Mouse (Mus musculus) natural killer cell, adult 2 months (primary cell): ENCODE data around the gene Klhl42.

Experiments
- DNase-seq, 2 experiments: peaks; one replicate each; pipeline ENCODE4 v3.0.0; 2022; ENCODE audit warnings: low spot score in 2 of 2

Gene Klhl42

GRCm38 (mm10) chr6:147086594-147087225 lies 4.5 kb upstream of the Klhl42 start, which contains the start of gene Mansc4:
Mansc4 (minus strand) TSS chr6:147087032.
- DNase-seq: no peak

DNA sequence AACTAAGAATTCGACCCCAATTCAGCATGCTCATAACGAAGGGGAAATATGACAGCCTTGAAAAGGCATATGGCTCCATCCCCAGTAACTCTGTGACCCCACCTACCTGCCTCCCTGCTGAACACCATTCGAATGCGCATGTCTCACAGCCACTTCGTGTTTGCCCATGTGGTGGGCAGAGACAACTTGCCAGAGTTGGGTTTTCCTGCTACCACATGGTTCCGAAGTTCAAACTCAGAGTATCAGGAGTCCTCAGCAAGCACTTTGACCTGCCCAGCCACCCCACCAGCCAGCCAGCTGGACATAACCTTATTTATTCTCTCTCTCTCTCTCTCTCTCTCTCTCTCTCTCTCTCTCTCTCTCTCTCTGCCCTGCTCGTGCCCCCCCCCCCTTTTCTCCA lies 3.4 kb upstream of the Klhl42 start:
- DNase-seq: no peak

- DNase-seq: no peak
These were observed 2.7 kb upstream of the Klhl42 start for GRCm38 (mm10) chr6:147088517-147088916.

GRCm38 (mm10) chr6:147090191-147090590 lies 988 bp upstream of the Klhl42 start:
- no peak for DNase-seq

DNA sequence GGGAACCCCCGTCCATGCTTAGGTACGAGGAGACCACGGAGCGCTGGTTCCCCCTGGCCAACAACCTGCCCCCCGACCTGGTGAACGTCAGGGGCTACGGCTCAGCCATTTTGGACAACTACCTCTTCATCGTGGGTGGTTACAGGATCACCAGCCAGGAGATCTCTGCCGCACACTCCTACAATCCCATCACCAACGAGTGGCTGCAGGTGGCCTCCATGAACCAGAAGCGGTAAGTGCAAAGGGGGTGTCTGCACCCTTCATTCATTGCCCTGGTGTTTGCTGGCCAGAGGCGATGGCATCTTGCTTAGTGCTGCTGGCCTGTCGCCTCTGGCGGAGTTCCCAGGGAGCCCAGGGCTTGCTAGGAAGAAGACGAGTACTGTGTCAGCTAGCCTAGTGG lies 957 bp downstream of the Klhl42 start:
- DNase-seq: peak in 1 of 2 experiments; percentile 7

DNA sequence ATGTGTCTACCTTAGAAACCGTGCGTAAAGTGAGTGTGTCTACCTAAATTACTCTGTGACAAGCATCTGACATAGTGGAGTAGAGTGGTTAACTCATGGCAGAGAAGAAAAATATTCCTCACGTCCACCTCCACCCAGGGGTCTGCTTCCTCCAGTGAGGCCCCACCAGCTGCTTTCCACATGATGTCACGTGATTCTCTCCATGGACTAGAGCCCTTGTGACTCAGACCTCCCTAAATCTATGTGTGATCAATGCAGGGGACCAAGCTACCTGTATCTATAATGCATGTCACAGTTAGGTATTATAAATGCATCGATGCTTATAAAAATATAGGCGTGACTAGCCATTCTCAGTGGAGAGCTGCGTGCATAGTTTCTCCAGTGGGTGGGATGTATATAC lies 3.6 kb downstream of the Klhl42 start:
- no peak for DNase-seq

GRCm38 (mm10) chr6:147096109-147096508 lies 4.9 kb downstream of the Klhl42 start:
- no peak for DNase-seq

DNA sequence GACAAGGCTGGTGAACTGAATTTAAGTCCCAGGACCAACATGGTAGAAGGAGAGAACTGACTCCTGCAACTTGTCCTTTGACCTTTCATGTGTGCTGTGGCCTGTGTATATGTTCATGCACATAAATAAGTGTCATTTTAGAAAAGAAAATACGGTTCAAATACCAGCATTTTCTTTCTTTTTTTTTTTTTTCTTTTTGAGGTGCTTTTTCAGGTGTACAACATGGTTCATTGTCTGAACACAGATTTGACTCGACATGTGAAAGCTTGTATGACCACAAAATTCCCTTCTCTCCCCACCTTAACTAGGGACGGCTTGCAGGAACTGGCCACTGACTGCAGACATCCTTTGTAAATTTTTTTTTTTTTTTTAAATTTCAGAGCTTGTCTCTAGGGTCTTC lies 5.8 kb downstream of the Klhl42 start:
- no peak for DNase-seq

GRCm38 (mm10) chr6:147097346-147097929 lies 6.3 kb downstream of the Klhl42 start:
- DNase-seq: no peak

DNA sequence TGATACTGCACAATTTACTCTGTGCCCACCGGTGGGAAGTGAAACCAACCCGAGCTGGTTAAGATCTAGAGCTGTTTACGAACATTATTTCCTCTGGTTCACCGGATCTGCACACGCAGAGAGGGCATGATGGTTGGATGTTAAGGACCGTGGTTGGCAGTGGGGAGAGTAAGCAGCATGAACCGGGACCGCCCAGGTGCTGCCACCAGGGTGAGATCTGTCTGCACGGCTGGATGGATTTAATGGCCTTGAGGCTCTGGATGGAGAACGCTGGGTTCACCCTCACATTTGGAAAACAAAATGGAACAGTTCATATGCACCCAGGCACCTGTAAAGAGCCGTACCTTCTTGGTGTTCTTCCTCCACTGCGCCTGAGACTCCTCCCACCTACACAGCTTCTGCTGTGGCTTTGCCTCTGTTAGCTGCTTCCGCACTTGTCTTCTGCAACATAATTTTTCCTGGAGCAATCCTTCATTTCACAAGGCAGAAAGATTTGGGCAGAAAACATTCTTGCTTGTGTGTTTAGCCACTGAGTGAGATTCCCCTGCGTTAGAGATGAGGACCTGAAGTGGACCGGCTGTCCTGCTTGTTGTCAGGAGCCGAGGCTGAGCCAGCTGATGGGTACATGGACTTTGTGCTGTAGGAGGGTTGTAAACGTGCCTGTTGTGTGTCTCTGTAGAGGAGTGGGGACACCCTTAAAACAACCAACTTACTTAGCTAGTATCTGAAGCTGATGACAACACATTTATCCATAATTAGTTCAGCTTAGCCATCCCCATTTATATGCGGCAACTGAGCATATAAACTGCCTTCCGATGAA lies 8.5 kb downstream of the Klhl42 start:
- peak in 1 of 2 experiments; percentile 50 for DNase-seq

DNA sequence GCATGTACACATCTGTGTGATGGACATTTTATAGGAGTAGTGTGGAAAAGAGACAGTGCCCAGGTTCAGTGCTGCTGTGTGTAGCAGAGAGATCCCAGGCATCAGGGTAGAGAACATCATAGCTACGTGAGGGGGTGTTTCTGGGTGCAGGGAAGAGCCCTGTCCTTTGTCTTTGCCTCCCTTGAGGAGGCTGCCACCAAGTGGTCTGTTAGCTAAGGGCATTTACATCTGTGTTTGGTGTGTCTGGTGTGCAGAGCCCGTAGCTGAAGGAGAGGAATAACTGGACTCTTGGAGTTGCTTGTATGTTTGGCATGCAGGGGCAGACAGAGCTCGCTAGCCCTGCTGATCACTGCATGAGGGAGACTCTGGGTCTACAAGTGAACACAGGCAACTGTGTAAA lies 11.1 kb downstream of the Klhl42 start:
- no peak for DNase-seq

GRCm38 (mm10) chr6:147105529-147105928 lies 14.3 kb downstream of the Klhl42 start:
- DNase-seq: no peak

- no peak for DNase-seq
These were observed 15.5 kb downstream of the Klhl42 start for GRCm38 (mm10) chr6:147106716-147107115.

GRCm38 (mm10) chr6:147109283-147109682 lies 18.1 kb downstream of the Klhl42 start:
- no peak for DNase-seq

- DNase-seq: peak; percentile 42 to 59
These were observed 25.4 kb downstream of the Klhl42 start for GRCm38 (mm10) chr6:147116579-147116978.

DNA sequence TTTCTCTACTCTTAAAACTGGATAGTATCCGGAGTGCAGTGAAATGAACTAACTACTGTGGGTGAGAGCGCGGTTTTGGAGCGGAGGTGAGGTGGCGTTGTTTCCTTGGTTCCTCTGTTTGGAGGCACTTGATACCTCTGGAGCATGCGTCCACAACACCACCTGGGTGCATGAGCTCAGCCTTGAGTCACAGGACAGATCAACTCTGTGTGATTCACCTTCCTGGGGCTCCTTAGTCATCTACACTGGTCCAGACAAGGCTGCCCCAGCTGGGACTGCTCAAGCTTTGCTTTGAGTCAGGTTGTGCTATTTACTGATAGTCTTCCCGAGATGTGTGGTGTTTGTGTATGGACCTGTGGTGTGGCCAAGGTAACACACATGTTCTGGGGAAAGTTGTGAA lies 26.6 kb downstream of the Klhl42 start:
- no peak for DNase-seq

- no peak for DNase-seq
These were observed 27.0 kb downstream of the Klhl42 start for GRCm38 (mm10) chr6:147118190-147118589.

- DNase-seq: no peak
These were observed 30.1 kb downstream of the Klhl42 start for GRCm38 (mm10) chr6:147121320-147121719.

- DNase-seq: no peak
These were observed 36.1 kb downstream of the Klhl42 start for GRCm38 (mm10) chr6:147127239-147127638.

- DNase-seq: no peak
These were observed 47.1 kb downstream of the Klhl42 start for GRCm38 (mm10) chr6:147138260-147138659.

GRCm38 (mm10) chr6:147140600-147141154 lies 49.5 kb downstream of the Klhl42 start:
- DNase-seq: no peak

DNA sequence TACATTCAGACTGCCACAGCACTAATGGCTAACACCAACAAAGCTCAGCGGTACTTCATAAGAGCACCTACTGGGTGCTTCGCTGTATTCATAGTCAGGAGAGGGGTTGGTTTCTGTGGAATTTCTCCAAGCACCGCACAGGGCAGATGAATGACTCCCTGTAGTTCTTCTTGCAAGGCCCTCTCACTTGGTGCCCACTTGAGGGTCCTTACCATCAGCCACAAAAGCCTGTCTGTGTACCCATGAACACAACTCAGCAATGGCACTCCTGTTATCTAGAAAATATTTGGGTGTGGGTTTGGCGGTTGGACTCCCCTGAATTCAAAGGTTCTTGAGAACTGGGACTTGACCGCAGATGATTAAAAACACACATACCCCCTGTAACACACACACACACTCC lies 53.5 kb downstream of the Klhl42 start:
- no peak for DNase-seq

GRCm38 (mm10) chr6:147145277-147145676 lies 54.1 kb downstream of the Klhl42 start:
- DNase-seq: no peak
